Mouse (Mus musculus): ENCODE data around the gene Fut1. TPM values are rescaled to one million over a fixed set of nuclear protein-coding genes. Genes with fewer than 3 reads are reported as not detected.
"Not testable (repeated sequence)": the region's sequence is repeated elsewhere in the genome, so short reads cannot be mapped to it uniquely, and the experiment has no call there.

Gene Fut1
- polyA plus RNA-seq, 1 experiment from 2014 or later, result 4.8 TPM

DNA sequence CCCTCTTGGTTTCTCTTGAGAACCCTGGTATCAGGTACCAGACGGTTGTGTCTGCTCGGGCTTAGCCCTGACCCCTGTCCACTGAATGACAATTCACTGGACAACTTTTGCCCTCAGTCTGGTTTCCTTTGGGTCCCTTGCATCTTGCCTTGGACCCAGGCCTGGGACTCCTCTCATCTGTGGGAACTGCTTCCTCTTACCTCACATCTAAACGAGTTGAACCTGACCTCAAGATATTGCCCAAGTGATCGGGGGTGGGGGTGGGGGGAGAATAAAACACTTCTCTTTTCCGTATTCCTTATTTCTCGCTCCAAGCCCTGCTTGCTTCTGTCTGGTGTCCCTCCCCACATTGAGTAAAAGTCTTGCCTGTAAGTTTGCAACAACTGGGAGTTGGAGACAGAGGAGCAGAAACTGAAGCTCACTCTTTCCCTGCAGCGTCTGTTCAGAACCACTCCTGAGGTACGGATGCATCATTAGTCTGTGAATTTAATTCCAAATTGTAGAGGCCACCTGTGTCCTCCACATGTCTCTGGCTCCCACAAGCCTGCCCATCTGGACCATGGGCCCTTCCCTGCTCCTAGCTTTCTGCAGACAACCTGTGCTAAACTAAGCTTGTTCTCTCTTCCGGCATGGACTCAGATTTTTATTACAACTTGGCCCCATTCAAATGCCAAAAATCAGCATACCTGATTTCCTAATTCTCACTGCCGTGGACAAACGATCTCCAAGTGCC, 43.8 kb downstream of the Fut1 start:
- Histone ChIP-seq H3K4me2 (replicated peaks) (no peak overlapping the region), H3K27me3 (no peaks in the 10 kb centered on the region), H3K9ac (no peak overlapping the region), H3K4me1 (peaks cover 17% of the 10 kb centered on the region), H3K36me3 (no peaks in the 10 kb centered on the region), H3K4me3 (replicated peaks) (no peak overlapping the region), H3K9me3 (replicated peaks) (no peaks in the 10 kb centered on the region), H3K27ac (replicated peaks) (no peak overlapping the region)
- 77% methylated on average over 11 of the region's 11 CpGs for WGBS
- ATAC-seq (ENCODE audit: insufficient number of reproducible peaks, low FRiP score, low TSS enrichment, low read depth), result no peak

DNA sequence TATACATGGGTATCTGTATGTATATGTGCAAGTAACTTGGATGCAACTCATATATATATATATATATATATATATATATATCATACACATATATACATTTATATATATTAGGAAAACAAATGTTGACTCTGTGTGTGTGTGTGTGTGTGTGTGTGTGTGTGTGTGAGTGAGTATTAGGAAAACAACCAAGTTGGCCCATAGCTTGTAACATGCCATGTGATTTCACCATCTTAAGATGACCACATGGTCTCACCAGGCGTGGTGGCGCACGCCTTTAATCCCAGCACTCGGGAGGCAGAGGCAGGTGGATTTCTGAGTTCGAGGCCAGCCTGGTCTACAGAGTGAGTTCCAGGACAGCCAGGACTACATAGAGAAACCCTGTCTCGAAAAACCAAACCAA, 44.6 kb downstream of the Fut1 start:
- ATAC-seq (ENCODE audit: insufficient number of reproducible peaks, low FRiP score, low TSS enrichment, low read depth); H3K4me2 ChIP-seq (replicated peaks); H3K36me3 ChIP-seq; H3K9ac ChIP-seq; H3K4me3 ChIP-seq (replicated peaks); H3K27me3 ChIP-seq; H3K9me3 ChIP-seq (replicated peaks); H3K27ac ChIP-seq (replicated peaks): not testable (repeated sequence)
- peaks cover 12% of the 10 kb centered on the region; the same call in 1 of the 2 replicates for H3K4me1 ChIP-seq
- 87% methylated on average over 6 of the region's 6 CpGs for WGBS

- H3K9ac ChIP-seq, result no peak overlapping the region
- ATAC-seq (ENCODE audit: insufficient number of reproducible peaks, low FRiP score, low TSS enrichment, low read depth), result no peak; the same call in 1 of the 2 replicates
- WGBS, result 37% methylated on average over 13 of the region's 13 CpGs
- H3K4me3 ChIP-seq (replicated peaks), result no peak overlapping the region
- H3K4me2 ChIP-seq (replicated peaks), result peak overlapping the region; percentile 1; the same call in 1 of the 2 replicates
- H3K36me3 ChIP-seq, result no peaks in the 10 kb centered on the region
- H3K27me3 ChIP-seq, result no peaks in the 10 kb centered on the region
- no peaks in the 10 kb centered on the region for H3K9me3 ChIP-seq (replicated peaks)
- H3K4me1 ChIP-seq, result peaks cover 12% of the 10 kb centered on the region; the same call in 1 of the 2 replicates
- peak overlapping the region; percentile 56 for H3K27ac ChIP-seq (replicated peaks)
Observed at GRCm38 (mm10) chr7:45665303-45666138, 48.4 kb downstream of the Fut1 start.

GRCm38 (mm10) chr7:45666161-45666560, 49.1 kb downstream of the Fut1 start, which contains the start of gene Fut2:
Gene Fut2 (minus strand): TSS chr7:45666394.
- H3K36me3 ChIP-seq, result no peaks in the 10 kb centered on the region
- no peak for ATAC-seq (ENCODE audit: insufficient number of reproducible peaks, low FRiP score, low TSS enrichment, low read depth)
- no peak within 1 kb of the TSS for H3K9ac ChIP-seq
- H3K9me3 ChIP-seq (replicated peaks), result no peaks in the 10 kb centered on the region
- no peak within 1 kb of the TSS for H3K4me3 ChIP-seq (replicated peaks)
- H3K4me1 ChIP-seq, result peaks cover 12% of the 10 kb centered on the region; the same call in 1 of the 2 replicates
- H3K27me3 ChIP-seq, result no peaks in the 10 kb centered on the region
- WGBS, result 79% methylated on average over 7 of the region's 7 CpGs
- H3K27ac ChIP-seq (replicated peaks), result peak within 1 kb of the TSS; percentile 56
- peak within 1 kb of the TSS; percentile 1; the same call in 1 of the 2 replicates for H3K4me2 ChIP-seq (replicated peaks)

DNA sequence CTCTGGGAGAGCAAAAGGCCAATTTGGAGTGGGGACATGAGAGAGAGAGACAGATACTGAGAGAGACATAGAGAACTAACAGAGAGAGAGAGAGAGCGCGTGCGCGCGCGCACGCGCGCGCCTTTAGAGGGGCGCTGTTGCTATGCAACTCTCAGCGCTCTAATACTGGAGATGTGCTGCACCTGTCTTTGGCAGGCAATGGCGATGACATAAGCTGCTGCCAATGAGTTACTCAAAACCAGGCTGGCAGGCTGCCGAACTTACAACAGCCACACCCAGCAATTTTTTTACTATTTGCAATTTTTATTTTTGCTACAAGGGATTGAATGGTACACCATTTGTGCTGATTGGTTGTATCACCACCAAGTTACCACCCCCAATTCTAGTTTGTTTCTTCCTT, 50.7 kb downstream of the Fut1 start:
- Histone ChIP-seq H3K27ac (replicated peaks) (no peak overlapping the region), H3K4me2 (replicated peaks) (no peak overlapping the region), H3K36me3 (no peaks in the 10 kb centered on the region), H3K27me3 (no peaks in the 10 kb centered on the region), H3K9ac (no peak overlapping the region), H3K9me3 (replicated peaks) (no peaks in the 10 kb centered on the region), H3K4me3 (replicated peaks) (no peak overlapping the region), H3K4me1 (peaks cover 12% of the 10 kb centered on the region; the same call in 1 of the 2 replicates)
- WGBS, result 67% methylated on average over 14 of the region's 14 CpGs
- no peak for ATAC-seq (ENCODE audit: insufficient number of reproducible peaks, low FRiP score, low TSS enrichment, low read depth)

DNA sequence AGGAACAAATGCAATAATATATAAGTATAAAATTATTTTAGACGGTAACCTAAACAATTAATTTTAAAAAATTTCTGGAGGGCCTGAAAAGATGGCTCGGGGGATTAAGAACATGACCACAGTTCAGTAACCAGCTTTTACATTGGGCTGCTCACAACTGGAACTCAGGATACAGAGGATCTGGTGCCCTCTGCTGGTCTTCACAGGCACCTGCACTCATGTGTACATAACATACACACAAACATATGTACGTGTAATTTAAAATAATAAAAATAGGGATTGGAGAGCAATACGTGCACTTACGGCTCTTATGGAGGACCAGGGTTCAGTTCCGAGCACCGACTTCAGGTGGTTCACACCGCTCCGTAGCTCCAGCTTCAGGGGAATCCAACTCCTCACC, 51.8 kb downstream of the Fut1 start:
- Histone ChIP-seq H3K4me2 (replicated peaks) (no peak overlapping the region), H3K4me1 (peaks cover 12% of the 10 kb centered on the region; the same call in 1 of the 2 replicates), H3K4me3 (replicated peaks) (no peak overlapping the region), H3K36me3 (no peaks in the 10 kb centered on the region), H3K9me3 (replicated peaks) (no peaks in the 10 kb centered on the region), H3K27ac (replicated peaks) (no peak overlapping the region), H3K9ac (no peak overlapping the region), H3K27me3 (no peaks in the 10 kb centered on the region)
- WGBS, result 95% methylated on average over 9 of the region's 9 CpGs
- no peak for ATAC-seq (ENCODE audit: insufficient number of reproducible peaks, low FRiP score, low TSS enrichment, low read depth)

Other genes with a start within 250 kb of the Fut1 start
- gene Lin7b, start 246.7 kb upstream of the Fut1 start, polyA plus RNA-seq (2015; fragmentation: Nextera tagmentation; extraction: Ambion mirVana), result 3.8 and 4.0 TPM in 2 replicates
- gene Snrnp70, start 221.5 kb upstream of the Fut1 start, polyA plus RNA-seq (2015; fragmentation: Nextera tagmentation; extraction: Ambion mirVana), result 212 and 214 TPM in 2 replicates
- gene Kcna7, start 211.6 kb upstream of the Fut1 start, polyA plus RNA-seq (2015; fragmentation: Nextera tagmentation; extraction: Ambion mirVana), result 0.22 and 0.36 TPM in 2 replicates
- gene Ntf5, start 203.6 kb upstream of the Fut1 start, polyA plus RNA-seq (2015; fragmentation: Nextera tagmentation; extraction: Ambion mirVana), result 3.7 and 4.9 TPM in 2 replicates
- gene Lhb, start 196.5 kb upstream of the Fut1 start, polyA plus RNA-seq (2015; fragmentation: Nextera tagmentation; extraction: Ambion mirVana), result 2.0 and 4.8 TPM in 2 replicates
- gene Gys1, start 182.4 kb upstream of the Fut1 start, polyA plus RNA-seq (2015; fragmentation: Nextera tagmentation; extraction: Ambion mirVana), result 40.6 and 42.0 TPM in 2 replicates
- 146 and 159 TPM in 2 replicates for gene Ruvbl2, start 179.2 kb upstream of the Fut1 start, polyA plus RNA-seq (2015; fragmentation: Nextera tagmentation; extraction: Ambion mirVana)
- gene Ftl1, start 157.4 kb upstream of the Fut1 start, polyA plus RNA-seq (2015; fragmentation: Nextera tagmentation; extraction: Ambion mirVana), result 4,629 and 4,755 TPM in 2 replicates
- gene Bax, start 150.4 kb upstream of the Fut1 start, polyA plus RNA-seq (2015; fragmentation: Nextera tagmentation; extraction: Ambion mirVana), result 156 and 158 TPM in 2 replicates
- gene Tulp2, start 135.4 kb upstream of the Fut1 start, polyA plus RNA-seq (2015; fragmentation: Nextera tagmentation; extraction: Ambion mirVana), result 1.1 and 1.8 TPM in 2 replicates
- not detected in 2 replicates for gene Gm45808, start 130.5 kb upstream of the Fut1 start, polyA plus RNA-seq (2015; fragmentation: Nextera tagmentation; extraction: Ambion mirVana)
- gene Dhdh, start 128.5 kb upstream of the Fut1 start, polyA plus RNA-seq (2015; fragmentation: Nextera tagmentation; extraction: Ambion mirVana), result 4.4 and 5.1 TPM in 2 replicates
- 258 and 262 TPM in 2 replicates for gene Nucb1, start 106.9 kb upstream of the Fut1 start, polyA plus RNA-seq (2015; fragmentation: Nextera tagmentation; extraction: Ambion mirVana)
- gene Ppp1r15a, start 91.0 kb upstream of the Fut1 start, polyA plus RNA-seq (2015; fragmentation: Nextera tagmentation; extraction: Ambion mirVana), result 27.5 and 29.6 TPM in 2 replicates
- 7.5 and 7.6 TPM in 2 replicates for gene Plekha4, start 91.0 kb upstream of the Fut1 start, polyA plus RNA-seq (2015; fragmentation: Nextera tagmentation; extraction: Ambion mirVana)
- gene Hsd17b14, start 62.4 kb upstream of the Fut1 start, polyA plus RNA-seq (2015; fragmentation: Nextera tagmentation; extraction: Ambion mirVana), result 2.1 and 3.3 TPM in 2 replicates
- gene Bcat2, start 47.1 kb upstream of the Fut1 start, polyA plus RNA-seq (2015; fragmentation: Nextera tagmentation; extraction: Ambion mirVana), result 63.0 and 65.1 TPM in 2 replicates
- 0.95 and 1.2 TPM in 2 replicates for gene Fgf21, start 1.8 kb upstream of the Fut1 start, polyA plus RNA-seq (2015; fragmentation: Nextera tagmentation; extraction: Ambion mirVana)
- 0.38 and 0.41 TPM in 2 replicates for gene Izumo1, start 4.5 kb downstream of the Fut1 start, polyA plus RNA-seq (2015; fragmentation: Nextera tagmentation; extraction: Ambion mirVana)
- gene Rasip1, start 10.2 kb downstream of the Fut1 start, polyA plus RNA-seq (2015; fragmentation: Nextera tagmentation; extraction: Ambion mirVana), result 14.5 and 15.3 TPM in 2 replicates
- 20.0 and 21.4 TPM in 2 replicates for gene Mamstr, start 22.7 kb downstream of the Fut1 start, polyA plus RNA-seq (2015; fragmentation: Nextera tagmentation; extraction: Ambion mirVana)
- 6.3 and 6.5 TPM in 2 replicates for gene Fut2, start 49.1 kb downstream of the Fut1 start, polyA plus RNA-seq (2015; fragmentation: Nextera tagmentation; extraction: Ambion mirVana)
- gene Ntn5, start 66.7 kb downstream of the Fut1 start, polyA plus RNA-seq (2015; fragmentation: Nextera tagmentation; extraction: Ambion mirVana), result 10.8 and 11.7 TPM in 2 replicates
- 9.6 and 11.1 TPM in 2 replicates for gene Sec1, start 77.1 kb downstream of the Fut1 start, polyA plus RNA-seq (2015; fragmentation: Nextera tagmentation; extraction: Ambion mirVana)
- 17.2 and 17.7 TPM in 2 replicates for gene Car11, start 82.6 kb downstream of the Fut1 start, polyA plus RNA-seq (2015; fragmentation: Nextera tagmentation; extraction: Ambion mirVana)
- gene Dbp, start 87.8 kb downstream of the Fut1 start, polyA plus RNA-seq (2015; fragmentation: Nextera tagmentation; extraction: Ambion mirVana), result 6.8 and 7.0 TPM in 2 replicates
- 1,062 and 1,100 TPM in 2 replicates for gene Rpl18, start 98.2 kb downstream of the Fut1 start, polyA plus RNA-seq (2015; fragmentation: Nextera tagmentation; extraction: Ambion mirVana)
- 38.4 and 43.4 TPM in 2 replicates for gene Sphk2, start 100.7 kb downstream of the Fut1 start, polyA plus RNA-seq (2015; fragmentation: Nextera tagmentation; extraction: Ambion mirVana)
- gene Fam83e, start 103.9 kb downstream of the Fut1 start, polyA plus RNA-seq (2015; fragmentation: Nextera tagmentation; extraction: Ambion mirVana), result 2.1 and 3.2 TPM in 2 replicates
- gene Spaca4, start 108.5 kb downstream of the Fut1 start, polyA plus RNA-seq (2015; fragmentation: Nextera tagmentation; extraction: Ambion mirVana), result 0.24 and 0.25 TPM in 2 replicates
- 1.9 TPM in 2 replicates for gene Lmtk3, start 166.4 kb downstream of the Fut1 start, polyA plus RNA-seq (2015; fragmentation: Nextera tagmentation; extraction: Ambion mirVana)
- gene Sult2b1, start 167.4 kb downstream of the Fut1 start, polyA plus RNA-seq (2015; fragmentation: Nextera tagmentation; extraction: Ambion mirVana), result 49.6 and 55.7 TPM in 2 replicates
- 124 and 129 TPM in 2 replicates for gene Cyth2, start 197.3 kb downstream of the Fut1 start, polyA plus RNA-seq (2015; fragmentation: Nextera tagmentation; extraction: Ambion mirVana)
- 1.4 and 1.7 TPM in 2 replicates for gene Kcnj14, start 207.5 kb downstream of the Fut1 start, polyA plus RNA-seq (2015; fragmentation: Nextera tagmentation; extraction: Ambion mirVana)
- 57.3 and 58.0 TPM in 2 replicates for gene Grwd1, start 213.7 kb downstream of the Fut1 start, polyA plus RNA-seq (2015; fragmentation: Nextera tagmentation; extraction: Ambion mirVana)

Measured in embryonic facial prominence, embryonic 15.5 days (tissue).